ENCODE assay signal across 32 mouse cellular contexts in the genomic region with DNA sequence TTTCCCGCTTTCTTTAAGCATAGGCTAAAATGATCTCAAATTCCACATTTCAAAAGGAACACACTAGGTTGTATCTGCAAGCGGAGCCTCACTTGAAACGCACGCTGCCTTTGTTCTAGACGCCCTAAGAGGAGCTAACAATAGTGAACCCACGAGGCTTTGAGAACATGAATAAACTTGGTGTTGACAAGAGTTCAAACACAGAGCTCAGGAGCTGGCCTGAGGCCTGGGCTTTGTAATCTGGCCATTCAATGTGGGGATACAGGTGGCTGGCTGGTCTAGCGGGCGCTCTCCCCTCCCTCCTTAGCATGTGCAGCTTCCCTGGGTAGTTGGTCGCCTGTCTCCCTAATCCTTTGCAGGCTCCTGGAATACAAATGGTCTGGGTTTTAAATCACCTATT. TPM values are rescaled to one million over a fixed set of nuclear protein-coding genes. Genes with fewer than 3 reads are reported as not detected.
DNase-seq lines count a peak whose midpoint lies in the region; ATAC-seq lines count a peak whose summit lies in the region.
"Had no signal": no experiment of that assay in that cellular context is flagged by ENCODE, and none has a peak within 500 bp of the region (broad histone marks: within the 10 kb centered on the region; RNA-seq: fewer than 3 reads in every experiment).

No protein-coding gene starts in this region.

- no peaks in the 10 kb centered on the region for H3K27me3 ChIP-seq in forebrain, embryonic 11.5 days (ENCODE audit: control insufficient read depth, insufficient read depth, low read length)
- no peaks in the 10 kb centered on the region for H3K27me3 ChIP-seq in forebrain, embryonic 15.5 days
- no peaks in the 10 kb centered on the region for H3K27me3 ChIP-seq in heart, embryonic 13.5 days (replicated peaks)
- H3K27me3 ChIP-seq in midbrain, embryonic 13.5 days: no peaks in the 10 kb centered on the region
- H3K27me3 ChIP-seq: embryonic facial prominence, embryonic 13.5 days; intestine, embryonic 15.5 days; limb, embryonic 12.5 days; liver, embryonic 15.5 days; neural tube, embryonic 12.5 days; Patski had no signal

- H3K27ac ChIP-seq in forebrain, embryonic 11.5 days (ENCODE audit: low read depth, low read length): no peak overlapping the region
- no peak overlapping the region for H3K27ac ChIP-seq in forebrain, embryonic 15.5 days (replicated peaks)
- H3K27ac ChIP-seq in heart, embryonic 13.5 days (replicated peaks): peak overlapping the region; percentile 78
- H3K27ac ChIP-seq in midbrain, embryonic 13.5 days: no peak overlapping the region
- H3K27ac ChIP-seq: embryonic facial prominence, embryonic 13.5 days; intestine, embryonic 15.5 days; layer of hippocampus, adult 2 months; left cerebral cortex, adult 2 months; limb, embryonic 12.5 days; liver, embryonic 15.5 days; neural tube, embryonic 12.5 days had no signal

- no peak for DNase-seq in forebrain, embryonic 11.5 days (ENCODE audit: low spot score)
- no peak for DNase-seq in heart, adult 18-20 months
- DNase-seq in heart, postnatal 4 days: peak; percentile 41
- DNase-seq in heart, adult 9 months (ENCODE audit: low spot score in 2 of 2): no peak
- no peak for DNase-seq in thymus, postnatal 25 days
- DNase-seq: adrenal gland, postnatal 14 days; cerebellum, adult 11-12 months; cerebellum, adult 9-11 months; embryo, embryonic 11 days; forebrain, postnatal 0 days; gastrocnemius, postnatal 14 days; kidney, adult 2 months; kidney, postnatal 36 days; lung, embryonic 14.5 days; lung, postnatal 14 days; right cerebral cortex, adult 18-20 months; spleen, adult 18-20 months; thymus, postnatal 14 days had no signal

- H3K9ac ChIP-seq in forebrain, embryonic 11.5 days (ENCODE audit: low read length): no peak overlapping the region
- no peak overlapping the region for H3K9ac ChIP-seq in forebrain, embryonic 15.5 days (replicated peaks)
- 0 out of 2 replicates have a peak overlapping the region, but pooled peaks have one; percentile 44 for H3K9ac ChIP-seq in heart, embryonic 13.5 days
- H3K9ac ChIP-seq in midbrain, embryonic 13.5 days (replicated peaks): no peak overlapping the region
- H3K9ac ChIP-seq: embryonic facial prominence, embryonic 13.5 days; forebrain, postnatal 0 days; intestine, embryonic 15.5 days; limb, embryonic 12.5 days; liver, embryonic 15.5 days; lung, embryonic 14.5 days; neural tube, embryonic 12.5 days had no signal

- ATAC-seq in forebrain, embryonic 11.5 days (replicated peaks; ENCODE audit: low FRiP score): 0 out of 2 replicates have a peak, but pooled peaks have one; percentile 12
- ATAC-seq in forebrain, embryonic 15.5 days (replicated peaks): no peak
- ATAC-seq in heart, embryonic 13.5 days (ENCODE audit: extremely low read depth, insufficient number of reproducible peaks, low FRiP score, low TSS enrichment): no peak
- ATAC-seq in midbrain, embryonic 13.5 days: 0 out of 2 replicates have a peak, but pooled peaks have one; percentile 32
- ATAC-seq: forebrain, postnatal 0 days; hindbrain, embryonic 16.5 days; intestine, embryonic 15.5 days had no signal

- no peaks in the 10 kb centered on the region for H3K9me3 ChIP-seq in forebrain, embryonic 11.5 days (ENCODE audit: control insufficient read depth, low read length)
- H3K9me3 ChIP-seq in forebrain, embryonic 15.5 days: no peaks in the 10 kb centered on the region
- no peaks in the 10 kb centered on the region for H3K9me3 ChIP-seq in heart, embryonic 13.5 days
- H3K9me3 ChIP-seq in midbrain, embryonic 13.5 days: no peaks in the 10 kb centered on the region
- H3K9me3 ChIP-seq: embryonic facial prominence, embryonic 13.5 days; intestine, embryonic 15.5 days; limb, embryonic 12.5 days; liver, embryonic 15.5 days; neural tube, embryonic 12.5 days had no signal

- H3K4me3 ChIP-seq in forebrain, embryonic 11.5 days (ENCODE audit: low read depth, low read length): no peak overlapping the region
- no peak overlapping the region for H3K4me3 ChIP-seq in forebrain, embryonic 15.5 days
- no peak overlapping the region for H3K4me3 ChIP-seq in heart, embryonic 13.5 days
- H3K4me3 ChIP-seq in midbrain, embryonic 13.5 days (replicated peaks): no peak overlapping the region
- H3K4me3 ChIP-seq: embryonic facial prominence, embryonic 13.5 days; erythroblast, embryonic 14.5 days; intestine, embryonic 15.5 days; layer of hippocampus, adult 2 months; left cerebral cortex, adult 2 months; limb, embryonic 12.5 days; liver, embryonic 15.5 days; myocyte; neural tube, embryonic 12.5 days had no signal

- WGBS in forebrain, embryonic 11.5 days: 34% methylated on average over 9 of the region's 9 CpGs
- WGBS in forebrain, embryonic 15.5 days: 26% methylated on average over 9 of the region's 9 CpGs
- 58% methylated on average over 9 of the region's 9 CpGs for WGBS in heart, embryonic 13.5 days
- WGBS in midbrain, embryonic 13.5 days: 26% methylated on average over 9 of the region's 9 CpGs

- no peaks in the 10 kb centered on the region for H3K4me1 ChIP-seq in forebrain, embryonic 11.5 days (replicated peaks; ENCODE audit: control insufficient read depth, insufficient read depth, low read length)
- H3K4me1 ChIP-seq in forebrain, embryonic 15.5 days: no peaks in the 10 kb centered on the region
- peaks cover 46% of the 10 kb centered on the region for H3K4me1 ChIP-seq in heart, embryonic 13.5 days
- H3K4me1 ChIP-seq in midbrain, embryonic 13.5 days (replicated peaks): peaks cover 22% of the 10 kb centered on the region
- H3K4me1 ChIP-seq: intestine, embryonic 15.5 days; liver, embryonic 15.5 days; neural tube, embryonic 12.5 days had no signal

- no peaks in the 10 kb centered on the region for H3K36me3 ChIP-seq in forebrain, embryonic 11.5 days (ENCODE audit: control insufficient read depth, insufficient read depth, low read length)
- peaks cover 9% of the 10 kb centered on the region; the same call in 1 of the 2 replicates for H3K36me3 ChIP-seq in forebrain, embryonic 15.5 days
- peaks cover 71% of the 10 kb centered on the region for H3K36me3 ChIP-seq in heart, embryonic 13.5 days
- peaks cover 38% of the 10 kb centered on the region for H3K36me3 ChIP-seq in midbrain, embryonic 13.5 days

- H3K4me2 ChIP-seq in forebrain, embryonic 11.5 days (ENCODE audit: low read depth, low read length, severe bottlenecking): no peak overlapping the region
- H3K4me2 ChIP-seq in forebrain, embryonic 15.5 days (replicated peaks): no peak overlapping the region
- no peak overlapping the region for H3K4me2 ChIP-seq in heart, embryonic 13.5 days
- no peak overlapping the region for H3K4me2 ChIP-seq in midbrain, embryonic 13.5 days (replicated peaks)
- H3K4me2 ChIP-seq: embryonic facial prominence, embryonic 13.5 days; intestine, embryonic 15.5 days; limb, embryonic 12.5 days; liver, embryonic 15.5 days; lung, embryonic 14.5 days; neural tube, embryonic 12.5 days had no signal

RNA-seq across cellular contexts. Expression of gene Smyd2, which starts 24.3 kb away (rescaled TPM):
- 43.1 and 46.0 TPM in 2 replicates for polyA plus RNA-seq in forebrain, embryonic 11.5 days (2014; fragmentation: Nextera tagmentation; extraction: Ambion mirVana)
- 65.8 and 69.9 TPM in 2 replicates for polyA plus RNA-seq in forebrain, embryonic 15.5 days (2015; fragmentation: Nextera tagmentation; extraction: Ambion mirVana)
- polyA plus RNA-seq in heart, embryonic 13.5 days (2015; fragmentation: Nextera tagmentation; extraction: Ambion mirVana): 187 and 209 TPM in 2 replicates
- 100 to 1,000 TPM in 1 of 2 experiments, 10 to 100 TPM in 1; 92.9 to 112 TPM for total RNA-seq in heart, adult 18-20 months (2021)
- 100 to 1,000 TPM; 192 to 202 TPM for total RNA-seq in heart, postnatal 4 days (2021)
- 44.2 and 45.0 TPM in 2 replicates for polyA plus RNA-seq in midbrain, embryonic 13.5 days (2015; fragmentation: Nextera tagmentation; extraction: Ambion mirVana)

Comparison
In these comparisons a context has a peak if more than half of its experiments do, and no peak if none do; other contexts are left out.
1. ATAC-seq: peak in forebrain, embryonic 11.5 days (single experiment) and midbrain, embryonic 13.5 days (single experiment); none in forebrain, embryonic 15.5 days (single experiment) and heart, embryonic 13.5 days (single experiment).